Mouse (Mus musculus) R1 (cell line): ENCODE measurements around the gene Tnfrsf8.
A peak's percentile ranks its signal among the peaks of the same experiment; 100 is the strongest.

ENCODE experiments used
- DNase-seq: peaks from one replicate; pipeline ENCODE4 v3.0.0-alpha.2; 2018; ENCODE audit warnings: low read depth, low spot score

The Tnfrsf8 gene

GRCm38 (mm10) chr4:145270136-145270535 lies 44.8 kb downstream of the Tnfrsf8 start:
- DNase-seq: no peak

GRCm38 (mm10) chr4:145267631-145268110 lies 47.3 kb downstream of the Tnfrsf8 start:
- no peak for DNase-seq

GRCm38 (mm10) chr4:145266505-145266904 lies 48.5 kb downstream of the Tnfrsf8 start:
- DNase-seq: no peak

- DNase-seq: peak; percentile 83
Observed at GRCm38 (mm10) chr4:145264761-145265160, 50.2 kb downstream of the Tnfrsf8 start.

GRCm38 (mm10) chr4:145263583-145263982 lies 51.4 kb downstream of the Tnfrsf8 start:
- DNase-seq: no peak

GRCm38 (mm10) chr4:145260802-145261201 lies 54.2 kb downstream of the Tnfrsf8 start:
- no peak for DNase-seq

- no peak for DNase-seq
Observed at GRCm38 (mm10) chr4:145257751-145258434, 57.1 kb downstream of the Tnfrsf8 start.

- no peak for DNase-seq
Observed at GRCm38 (mm10) chr4:145256144-145256543, 58.8 kb downstream of the Tnfrsf8 start.

- peak; percentile 70 for DNase-seq
Observed at GRCm38 (mm10) chr4:145254418-145254817, 60.5 kb downstream of the Tnfrsf8 start.

- DNase-seq: no peak
Observed at GRCm38 (mm10) chr4:145252611-145253010, 62.4 kb downstream of the Tnfrsf8 start.

GRCm38 (mm10) chr4:145251546-145251945 lies 63.4 kb downstream of the Tnfrsf8 start:
- DNase-seq: no peak

GRCm38 (mm10) chr4:145250002-145250401 lies 65.0 kb downstream of the Tnfrsf8 start:
- DNase-seq: no peak

GRCm38 (mm10) chr4:145247556-145247955 lies 67.4 kb downstream of the Tnfrsf8 start:
- no peak for DNase-seq

GRCm38 (mm10) chr4:145246173-145247011 lies 68.6 kb downstream of the Tnfrsf8 start, which contains the start of gene Tnfrsf1b:
Gene Tnfrsf1b, minus strand, starts transcription at chr4:145246870.
- peak; percentile 82 for DNase-seq

- no peak for DNase-seq
Observed at GRCm38 (mm10) chr4:145245581-145245980, 69.4 kb downstream of the Tnfrsf8 start.

- DNase-seq: no peak
Observed at GRCm38 (mm10) chr4:145244676-145245075, 70.3 kb downstream of the Tnfrsf8 start.

- no peak for DNase-seq
Observed at GRCm38 (mm10) chr4:145242719-145243350, 72.1 kb downstream of the Tnfrsf8 start.

- no peak for DNase-seq
Observed at GRCm38 (mm10) chr4:145240723-145241231, 74.2 kb downstream of the Tnfrsf8 start.

GRCm38 (mm10) chr4:145239049-145239830 lies 75.7 kb downstream of the Tnfrsf8 start:
- no peak for DNase-seq

GRCm38 (mm10) chr4:145236027-145236426 lies 78.9 kb downstream of the Tnfrsf8 start:
- DNase-seq: no peak
